Mouse (Mus musculus) MEL (cell line): ENCODE data around the gene Vmn1r1. TPM values are rescaled to one million over a fixed set of nuclear protein-coding genes. Genes with fewer than 3 reads are reported as not detected.
A peak's percentile ranks its signal among the peaks of the same experiment; 100 is the strongest.

Experiments
- DNase-seq: peaks from one replicate; pipeline ENCODE4 v3.0.0; 2011; ENCODE audit warnings: low read depth, low spot score
- H3K27ac ChIP-seq: 2 replicates; pipeline ENCODE4 v1.5.1; 2012; ENCODE audit warnings: low read depth, mild to moderate bottlenecking, control low read depth, low read length, moderate library complexity; ENCODE audit not compliant: control insufficient read depth
- H3K27me3 ChIP-seq, 2 experiments: fragments of 150-350 bp in 1 of 2; sonication (generic) in 1 of 2; 2 replicates each; pipeline ENCODE4 v1.6.1; 2012; ENCODE audit warnings: low read length in 2 of 2, mild to moderate bottlenecking in 2 of 2, improper control_type of control experiment in 1 of 2, moderate library complexity in 1 of 2; ENCODE audit not compliant: insufficient read depth in 2 of 2, control insufficient read depth in 1 of 2
- H3K36me3 ChIP-seq, 2 experiments: 2 replicates each; pipeline ENCODE4 v1.6.1; 2012 to 2014; ENCODE audit warnings: low read length in 2 of 2, improper control_type of control experiment in 1 of 2, inconsistent platforms in 1 of 2, mild to moderate bottlenecking in 1 of 2; ENCODE audit not compliant: insufficient read depth in 2 of 2, control insufficient read depth in 1 of 2
- H3K4me1 ChIP-seq, 2 experiments: fragments of 150-350 bp in 1 of 2; sonication (generic) in 1 of 2; 2 replicates each; pipeline ENCODE4 v1.6.1; 2012; ENCODE audit warnings: low read length in 2 of 2, improper control_type of control experiment in 1 of 2, mild to moderate bottlenecking in 1 of 2; ENCODE audit not compliant: insufficient read depth in 2 of 2, control insufficient read depth in 1 of 2
- H3K4me3 ChIP-seq, 2 experiments: fragments of 150-350 bp in 1 of 2; sonication (generic) in 1 of 2; 2 replicates each; pipeline ENCODE4 v1.5.1; 2012; ENCODE audit warnings: low read depth in 2 of 2, low read length in 2 of 2, mild to moderate bottlenecking in 2 of 2, moderate library complexity in 2 of 2, control low read depth in 1 of 2, improper control_type of control experiment in 1 of 2; ENCODE audit not compliant: control insufficient read depth in 1 of 2, insufficient read depth in 1 of 2
- H3K79me2 ChIP-seq: 2 replicates; pipeline ENCODE4 v1.6.1; 2012; ENCODE audit warnings: mild to moderate bottlenecking, low read length, moderate library complexity; ENCODE audit not compliant: control insufficient read depth, poor library complexity, insufficient read depth
- H3K9ac ChIP-seq: 2 replicates; pipeline ENCODE4 v1.6.1; 2012; ENCODE audit warnings: low read depth, mild to moderate bottlenecking, control low read depth, low read length, moderate library complexity; ENCODE audit not compliant: control insufficient read depth, poor library complexity, severe bottlenecking
- H3K9me3 ChIP-seq: fragments of 150-350 bp; sonication (generic); replicated peaks from 2 replicates; pipeline ENCODE4 v1.6.1; 2012; ENCODE audit warnings: mild to moderate bottlenecking, low read length, improper control_type of control experiment, moderate library complexity; ENCODE audit not compliant: insufficient read depth
- CHD1 ChIP-seq: IDR thresholded peaks from 2 replicates; pipeline ENCODE4 v1.6.1; 2012; ENCODE audit warnings: low read depth, mild to moderate bottlenecking, inconsistent platforms, low read length, improper control_type of control experiment
- CHD2 ChIP-seq: IDR thresholded peaks from 2 replicates; pipeline ENCODE4 v1.6.1; 2011; ENCODE audit warnings: low read length, improper control_type of control experiment
- CTCF ChIP-seq, 3 experiments: IDR thresholded peaks in 2 of 3; conservative IDR thresholded peaks in 1 of 3; 2 replicates each; pipeline ENCODE4 v1.5.1; 2011 to 2012; ENCODE audit warnings: low read length in 3 of 3, low read depth in 2 of 3, mild to moderate bottlenecking in 2 of 3, improper control_type of control experiment in 1 of 3, inconsistent platforms in 1 of 3, mixed read lengths in 1 of 3, moderate library complexity in 1 of 3; ENCODE audit not compliant: control insufficient read depth in 1 of 3, insufficient read depth in 1 of 3, poor library complexity in 1 of 3, severe bottlenecking in 1 of 3
- E2F4 ChIP-seq: IDR thresholded peaks from 2 replicates; pipeline ENCODE4 v1.6.1; 2011; ENCODE audit warnings: low read depth, low read length, improper control_type of control experiment, borderline replicate concordance
- ETS1 ChIP-seq: IDR thresholded peaks from 2 replicates; pipeline ENCODE4 v1.6.1; 2012; ENCODE audit warnings: low read depth, mild to moderate bottlenecking, inconsistent platforms, low read length, improper control_type of control experiment, moderate library complexity
- GATA1 ChIP-seq: IDR thresholded peaks from 2 replicates; pipeline ENCODE4 v1.6.1; 2011; ENCODE audit warnings: low read depth, low read length, improper control_type of control experiment
- HCFC1 ChIP-seq: IDR thresholded peaks from 2 replicates; pipeline ENCODE4 v1.6.1; 2012; ENCODE audit warnings: low read depth, mild to moderate bottlenecking, inconsistent platforms, low read length, improper control_type of control experiment, moderate library complexity
- JUND ChIP-seq: IDR thresholded peaks from 2 replicates; pipeline ENCODE4 v1.6.1; 2011; ENCODE audit warnings: low read depth, mild to moderate bottlenecking, improper control_type of control experiment, low read length
- KAT2A ChIP-seq: conservative IDR thresholded peaks from 2 replicates; pipeline ENCODE4 v1.6.1; 2012; ENCODE audit warnings: low read depth, low read length, improper control_type of control experiment, inconsistent platforms
- MAFK ChIP-seq: IDR thresholded peaks from 2 replicates; pipeline ENCODE4 v1.6.1; 2011; ENCODE audit warnings: low read depth, mild to moderate bottlenecking, low read length, improper control_type of control experiment, borderline replicate concordance
- MAX ChIP-seq: IDR thresholded peaks from 2 replicates; pipeline ENCODE4 v1.6.1; 2011; ENCODE audit warnings: low read length, improper control_type of control experiment
- MXI1 ChIP-seq: IDR thresholded peaks from 2 replicates; pipeline ENCODE4 v1.6.1; 2011; ENCODE audit warnings: mild to moderate bottlenecking, low read depth, low read length, improper control_type of control experiment
- MYB ChIP-seq: IDR thresholded peaks from 2 replicates; pipeline ENCODE4 v1.6.1; 2011; ENCODE audit warnings: mild to moderate bottlenecking, low read depth, low read length, improper control_type of control experiment
- MYC ChIP-seq: IDR thresholded peaks from 2 replicates; pipeline ENCODE4 v1.6.1; 2011; ENCODE audit warnings: low read depth, mild to moderate bottlenecking, low read length, improper control_type of control experiment, moderate library complexity
- NELFE ChIP-seq: IDR thresholded peaks from 2 replicates; pipeline ENCODE4 v1.6.1; 2011; ENCODE audit warnings: low read depth, low read length, improper control_type of control experiment
- POLR2A ChIP-seq, 2 experiments: IDR thresholded peaks; 2 replicates each; pipeline ENCODE4 v1.6.1; 2011 to 2012; ENCODE audit warnings: low read length in 2 of 2, mild to moderate bottlenecking in 2 of 2, control low read depth in 1 of 2, improper control_type of control experiment in 1 of 2, low read depth in 1 of 2, moderate library complexity in 1 of 2; ENCODE audit not compliant: control insufficient read depth in 1 of 2, insufficient read depth in 1 of 2, poor library complexity in 1 of 2
- POLR2AphosphoS2 ChIP-seq: IDR thresholded peaks from 2 replicates; pipeline ENCODE4 v1.6.1; 2011; ENCODE audit warnings: low read length, improper control_type of control experiment
- RAD21 ChIP-seq: IDR thresholded peaks from 2 replicates; pipeline ENCODE4 v1.6.1; 2011; ENCODE audit warnings: mild to moderate bottlenecking, low read depth, low read length, improper control_type of control experiment
- SIN3A ChIP-seq: IDR thresholded peaks from 2 replicates; pipeline ENCODE4 v1.6.1; 2012; ENCODE audit warnings: low read length, improper control_type of control experiment, inconsistent platforms
- SMC3 ChIP-seq: IDR thresholded peaks from 2 replicates; pipeline ENCODE4 v1.6.1; 2011; ENCODE audit warnings: low read depth, low read length, improper control_type of control experiment
- TAL1 ChIP-seq: IDR thresholded peaks from 2 replicates; pipeline ENCODE4 v1.6.1; 2012; ENCODE audit warnings: mild to moderate bottlenecking, inconsistent platforms, low read length, moderate library complexity, mixed read lengths
- TBP ChIP-seq: IDR thresholded peaks from 2 replicates; pipeline ENCODE4 v1.8.0; 2011; ENCODE audit warnings: low read depth, low read length, improper control_type of control experiment
- UBTF ChIP-seq: IDR thresholded peaks from 2 replicates; pipeline ENCODE4 v1.6.1; 2012; ENCODE audit warnings: low read depth, mild to moderate bottlenecking, inconsistent platforms, low read length, improper control_type of control experiment, moderate library complexity, borderline replicate concordance; ENCODE audit not compliant: insufficient read depth
- USF1 ChIP-seq: IDR thresholded peaks from 2 replicates; pipeline ENCODE4 v1.6.1; 2014; ENCODE audit warnings: low read depth, mild to moderate bottlenecking, inconsistent platforms, low read length, improper control_type of control experiment, moderate library complexity
- USF2 ChIP-seq, 2 experiments: IDR thresholded peaks; 2 replicates each; pipeline ENCODE4 v1.6.1; 2011 to 2012; ENCODE audit warnings: improper control_type of control experiment in 2 of 2, low read length in 2 of 2, borderline replicate concordance in 1 of 2, inconsistent platforms in 1 of 2, low read depth in 1 of 2, mild to moderate bottlenecking in 1 of 2; ENCODE audit not compliant: insufficient read depth in 1 of 2
- ZC3H11A ChIP-seq: IDR thresholded peaks from 2 replicates; pipeline ENCODE4 v1.6.1; 2012; ENCODE audit warnings: low read depth, mild to moderate bottlenecking, inconsistent platforms, low read length, improper control_type of control experiment
- ZKSCAN1 ChIP-seq: IDR thresholded peaks from 2 replicates; pipeline ENCODE4 v1.6.1; 2012; ENCODE audit warnings: low read depth, mild to moderate bottlenecking, inconsistent platforms, low read length, improper control_type of control experiment, moderate library complexity
- ZMIZ1 ChIP-seq: IDR thresholded peaks from 2 replicates; pipeline ENCODE4 v1.6.1; 2012; ENCODE audit warnings: low read depth, mild to moderate bottlenecking, inconsistent platforms, low read length, improper control_type of control experiment, moderate library complexity
- ZNF384 ChIP-seq: IDR thresholded peaks from 2 replicates; pipeline ENCODE4 v1.6.1; 2012; ENCODE audit warnings: low read depth, mild to moderate bottlenecking, inconsistent platforms, low read length, improper control_type of control experiment
- polyA plus RNA-seq, 2 experiments: library from polyadenylated mRNA; stranded (reverse) in 1 of 2; unstranded in 1 of 2; fragments of >175 nt in 1 of 2; fragments of >200 nt in 1 of 2; gene quantifications; 2 replicates each; pipeline versions ENCODE4 v1.2.1 to v1.2.4; 2012; ENCODE audit warnings: low replicate concordance in 2 of 2, low read depth in 1 of 2; ENCODE audit not compliant: insufficient read length in 2 of 2, insufficient read depth in 1 of 2, missing spikeins in 1 of 2
- total RNA-seq: library from RNA; depleted of rRNA; stranded (reverse); fragments of 300-350 nt; gene quantifications from 2 replicates; pipeline ENCODE4 v1.2.3, GENCODE M21; 2012

Vmn1r1 gene
- total and polyA plus RNA-seq, 3 experiments = 0.07 TPM; not detected in 2

DNA sequence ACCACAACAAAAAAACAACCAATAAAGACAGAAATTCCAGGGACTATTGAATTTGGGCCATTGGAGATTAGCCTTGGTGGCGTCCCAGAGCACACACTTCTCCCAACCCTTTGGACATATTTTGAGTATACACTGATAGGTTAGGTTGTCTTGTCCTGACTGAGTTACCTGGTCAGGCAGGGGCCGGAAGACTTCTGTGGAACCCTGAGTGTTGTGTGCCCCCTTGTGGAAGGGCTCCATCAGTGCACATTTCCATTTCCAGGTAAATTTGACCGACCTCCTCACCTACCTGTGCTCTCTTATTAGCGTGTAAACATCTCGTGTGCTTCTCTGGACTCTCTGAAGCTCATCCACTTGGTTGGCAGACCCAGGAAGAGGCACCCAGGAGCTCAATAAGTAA is 49.1 kb downstream of the Vmn1r1 start:
- Histone ChIP-seq H3K27ac (no peak overlapping the region), H3K4me1 (no peaks in the 10 kb centered on the region), H3K36me3 (no peaks in the 10 kb centered on the region), H3K4me3 (no peak overlapping the region), H3K79me2 (no peaks in the 10 kb centered on the region), H3K9me3 (no peaks in the 10 kb centered on the region), H3K9ac (no peak overlapping the region), H3K27me3 (peaks cover 0 to 4% of the 10 kb centered on the region in 2 experiments; a peak in 2 of 4 replicates)
- no peak for TF ChIP-seq MAFK
- peak; percentile 66 for TF ChIP-seq SMC3
- no peak for TF ChIP-seq CHD1
- peak; percentile 32; the same call in 1 of the 2 replicates for TF ChIP-seq ZC3H11A
- no peak for TF ChIP-seq HCFC1
- no peak for TF ChIP-seq POLR2A (IDR thresholded peaks at IDR 0.05; ENCODE audit: control insufficient read depth in 1 of 2, insufficient read depth in 1 of 2, low read depth in 1 of 2, low read length in 2 of 2, poor library complexity in 1 of 2)
- TF ChIP-seq ETS1 = no peak
- no peak for TF ChIP-seq ZNF384
- TF ChIP-seq GATA1 = no peak
- no peak for TF ChIP-seq POLR2AphosphoS2
- TF ChIP-seq CTCF (IDR thresholded peaks at IDR 0.05 in 2 of 3, conservative IDR thresholded peaks at IDR 0.05 in 1 of 3; ENCODE audit: control insufficient read depth in 1 of 3, insufficient read depth in 1 of 3, low read depth in 2 of 3, low read length in 3 of 3, poor library complexity in 1 of 3, severe bottlenecking in 1 of 3) = peak; percentile 42 to 65 (median 63); a peak in 5 of 6 replicates
- no peak for TF ChIP-seq CHD2
- TF ChIP-seq SIN3A = no peak
- peak; percentile 54 for TF ChIP-seq RAD21
- no peak for TF ChIP-seq TAL1
- no peak for TF ChIP-seq KAT2A
- no peak for TF ChIP-seq MYC
- TF ChIP-seq ZMIZ1 = no peak
- TF ChIP-seq MAX = no peak
- no peak for TF ChIP-seq E2F4
- no peak for DNase-seq

DNA sequence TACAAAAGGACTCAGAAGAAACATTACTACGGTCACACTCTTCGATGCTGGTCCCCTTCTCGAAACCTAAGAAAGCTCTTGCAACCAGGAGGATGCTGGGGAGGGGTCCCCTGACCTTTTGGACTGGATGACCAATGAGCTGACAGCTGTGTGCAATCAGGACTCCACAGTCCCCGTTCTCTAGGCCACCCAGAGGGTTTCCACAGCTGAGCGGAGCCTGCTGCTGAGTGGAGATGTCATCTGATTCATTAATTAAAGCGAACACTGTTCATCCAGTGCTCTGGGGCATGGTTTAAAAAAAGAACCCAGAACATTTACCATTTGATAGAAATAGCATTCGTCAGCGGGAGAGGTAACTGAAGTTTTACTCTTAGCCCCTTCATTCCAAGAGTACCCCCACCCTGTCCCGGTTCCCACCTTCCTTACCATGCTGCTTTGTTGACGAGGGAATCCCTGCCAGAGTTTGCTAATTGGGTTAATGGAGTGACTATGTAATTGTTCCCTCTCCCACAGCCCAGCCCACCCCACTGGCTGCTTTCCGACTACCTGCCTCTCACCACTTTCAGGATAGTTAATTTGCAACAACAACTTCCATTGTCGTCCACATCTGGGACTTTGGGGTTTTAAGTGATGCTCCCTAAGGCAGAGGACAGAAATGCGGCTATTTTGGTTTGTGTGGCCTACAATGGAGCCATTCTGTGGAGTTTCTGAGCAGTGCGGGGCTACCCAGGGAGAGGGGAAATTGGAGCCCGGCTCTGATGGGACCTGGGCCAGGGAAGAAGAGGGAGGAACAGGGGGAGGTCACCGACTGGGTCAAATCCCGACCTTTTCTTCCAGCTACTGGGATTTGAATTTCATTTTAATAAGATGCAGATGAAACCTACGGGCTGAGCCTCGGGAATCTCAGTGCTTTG is 50.4 kb downstream of the Vmn1r1 start:
- no peak overlapping the region for H3K27ac ChIP-seq
- no peaks in the 10 kb centered on the region for H3K4me1 ChIP-seq

More for the DNA sequence above, 50.4 kb downstream of the Vmn1r1 start:
- TF ChIP-seq UBTF (no peak), CHD1 (no peak), TBP (no peak), GATA1 (no peak), USF1 (no peak), TAL1 (no peak), CTCF (IDR thresholded peaks at IDR 0.05 in 2 of 3, conservative IDR thresholded peaks at IDR 0.05 in 1 of 3; ENCODE audit: control insufficient read depth in 1 of 3, insufficient read depth in 1 of 3, low read depth in 2 of 3, low read length in 3 of 3, poor library complexity in 1 of 3, severe bottlenecking in 1 of 3) (no peak), USF2 (IDR thresholded peaks at IDR 0.05; ENCODE audit: borderline replicate concordance in 1 of 2, insufficient read depth in 1 of 2, low read depth in 1 of 2, low read length in 2 of 2) (no peak), MXI1 (no peak), ZMIZ1 (no peak), NELFE (no peak), MYB (no peak), POLR2AphosphoS2 (no peak), JUND (no peak), SMC3 (no peak), ZNF384 (no peak), HCFC1 (no peak), ZKSCAN1 (no peak)
- no peak for DNase-seq
- H3K79me2 ChIP-seq = no peaks in the 10 kb centered on the region
- no peak overlapping the region for H3K4me3 ChIP-seq
- no peaks in the 10 kb centered on the region for H3K9me3 ChIP-seq
- H3K27me3 ChIP-seq = peaks cover 0 to 2% of the 10 kb centered on the region in 2 experiments; a peak in 2 of 4 replicates
- H3K9ac ChIP-seq = no peak overlapping the region
- H3K36me3 ChIP-seq = no peaks in the 10 kb centered on the region
